8 mouse cellular contexts compared by ENCODE assay signal in genomic region chr10:5805243-5805730, GRCm38 (mm10). TPM values are rescaled to one million over a fixed set of nuclear protein-coding genes. Genes with fewer than 3 reads are reported as not detected.
DNase-seq lines count a peak whose midpoint lies in the region; ATAC-seq and TF ChIP-seq lines count a peak whose summit lies in the region.

TSS of gene Fbxo5 (minus strand) at chr10:5805600.

- TF ChIP-seq CTCF in ES-Bruce4 (IDR thresholded peaks at IDR 0.05; ENCODE audit: low read depth, low read length), result no peak
- no peak for TF ChIP-seq CTCF in liver, postnatal 0 days (IDR thresholded peaks at IDR 0.05; ENCODE audit: low read depth)

- H3K4me1 ChIP-seq in ES-Bruce4 (ENCODE audit: control insufficient read depth, insufficient read depth, low read length), result no peaks in the 10 kb centered on the region
- peaks cover 37% of the 10 kb centered on the region for H3K4me1 ChIP-seq in forebrain, embryonic 10.5 days
- H3K4me1 ChIP-seq in heart, embryonic 16.5 days (ENCODE audit: control insufficient read depth, insufficient read depth, low read length), result peaks cover 20% of the 10 kb centered on the region
- peaks cover 30% of the 10 kb centered on the region for H3K4me1 ChIP-seq in liver, postnatal 0 days (ENCODE audit: insufficient read depth)
- peaks cover 38% of the 10 kb centered on the region for H3K4me1 ChIP-seq in neural tube, embryonic 13.5 days (replicated peaks)

- peak within 1 kb of the TSS; percentile 97 for H3K4me3 ChIP-seq in ES-Bruce4 (ENCODE audit: low read depth, low read length)
- H3K4me3 ChIP-seq in forebrain, embryonic 10.5 days, result peak within 1 kb of the TSS; percentile 87
- H3K4me3 ChIP-seq in heart, embryonic 16.5 days (ENCODE audit: low read length), result peak within 1 kb of the TSS; percentile 83
- peak within 1 kb of the TSS; percentile 91 for H3K4me3 ChIP-seq in liver, postnatal 0 days (ENCODE audit: low read depth, low read length)
- H3K4me3 ChIP-seq in neural tube, embryonic 13.5 days, result peak within 1 kb of the TSS; percentile 69

- no peaks in the 10 kb centered on the region for H3K27me3 ChIP-seq in ES-Bruce4 (ENCODE audit: control insufficient read depth, insufficient read depth, low read length, poor library complexity, severe bottlenecking)
- H3K27me3 ChIP-seq in forebrain, embryonic 10.5 days (ENCODE audit: poor library complexity, severe bottlenecking), result no peaks in the 10 kb centered on the region
- H3K27me3 ChIP-seq in heart, embryonic 16.5 days (ENCODE audit: control insufficient read depth, insufficient read depth, low read length), result no peaks in the 10 kb centered on the region
- H3K27me3 ChIP-seq in liver, postnatal 0 days (ENCODE audit: insufficient read depth, low read length), result no peaks in the 10 kb centered on the region
- H3K27me3 ChIP-seq in neural tube, embryonic 13.5 days, result no peaks in the 10 kb centered on the region

- DNase-seq in c-Kit-positive CD71-positive TER-119-negative erythroid progenitor cells, embryonic 14.5 days (ENCODE audit: low read depth), result peak; percentile 95
- DNase-seq in forebrain, embryonic 10.5 days (ENCODE audit: extremely low spot score, low spot score), result peak; percentile 94
- peak; percentile 98 to 99 for DNase-seq in kidney, postnatal 36 days
- DNase-seq in liver, postnatal 0 days, result peak; percentile 98
- peak; percentile 99 for DNase-seq in testis, postnatal 10 days (ENCODE audit: low spot score)

- peak within 1 kb of the TSS; percentile 78 for H3K27ac ChIP-seq in ES-Bruce4 (ENCODE audit: insufficient read depth, low read length)
- peak within 1 kb of the TSS; percentile 98 for H3K27ac ChIP-seq in forebrain, embryonic 10.5 days
- peak within 1 kb of the TSS; percentile 93 for H3K27ac ChIP-seq in heart, embryonic 16.5 days (ENCODE audit: low read length)
- H3K27ac ChIP-seq in liver, postnatal 0 days (ENCODE audit: low read depth), result peak within 1 kb of the TSS; percentile 88
- peak within 1 kb of the TSS; percentile 89 for H3K27ac ChIP-seq in neural tube, embryonic 13.5 days (replicated peaks)

- peaks cover 34% of the 10 kb centered on the region for H3K36me3 ChIP-seq in ES-Bruce4 (ENCODE audit: control insufficient read depth, insufficient read depth, low read length, poor library complexity, severe bottlenecking)
- peaks cover 31% of the 10 kb centered on the region for H3K36me3 ChIP-seq in forebrain, embryonic 10.5 days (replicated peaks)
- peaks cover 14% of the 10 kb centered on the region for H3K36me3 ChIP-seq in heart, embryonic 16.5 days (ENCODE audit: control insufficient read depth, insufficient read depth)
- H3K36me3 ChIP-seq in liver, postnatal 0 days (replicated peaks; ENCODE audit: insufficient read depth, low read length), result peaks cover 28% of the 10 kb centered on the region
- H3K36me3 ChIP-seq in neural tube, embryonic 13.5 days, result peaks cover 18% of the 10 kb centered on the region

- H3K9ac ChIP-seq in ES-Bruce4 (ENCODE audit: low read depth, poor library complexity, severe bottlenecking), result peak within 1 kb of the TSS; percentile 82
- peak within 1 kb of the TSS; percentile 80 for H3K9ac ChIP-seq in heart, embryonic 16.5 days (ENCODE audit: low read length)
- H3K9ac ChIP-seq in liver, postnatal 0 days (replicated peaks), result peak within 1 kb of the TSS; percentile 88
- peak within 1 kb of the TSS; percentile 63 for H3K9ac ChIP-seq in neural tube, embryonic 13.5 days

- peak; percentile 71 for TF ChIP-seq POLR2A in ES-Bruce4 (IDR thresholded peaks at IDR 0.05; ENCODE audit: insufficient read depth, low read length)

- WGBS in forebrain, embryonic 10.5 days, result under 1% methylated on average over 42 of the region's 42 CpGs
- under 1% methylated on average over 42 of the region's 42 CpGs for WGBS in heart, embryonic 16.5 days
- 0% methylated on average over 41 of the region's 42 CpGs for WGBS in liver, postnatal 0 days (ENCODE audit: insufficient replicate concordance)
- WGBS in neural tube, embryonic 13.5 days, result under 1% methylated on average over 41 of the region's 42 CpGs

- H3K4me2 ChIP-seq in heart, embryonic 16.5 days (ENCODE audit: low read depth, low read length), result peak within 1 kb of the TSS; percentile 93
- peak within 1 kb of the TSS; percentile 97 for H3K4me2 ChIP-seq in liver, postnatal 0 days (ENCODE audit: low read depth, low read length)
- peak within 1 kb of the TSS; percentile 99 for H3K4me2 ChIP-seq in neural tube, embryonic 13.5 days

- ATAC-seq in heart, embryonic 16.5 days (replicated peaks; ENCODE audit: extremely low read depth, insufficient read depth, low FRiP score), result peak; percentile 94
- peak; percentile 92 for ATAC-seq in liver, postnatal 0 days
- peak; percentile 98 for ATAC-seq in neural tube, embryonic 13.5 days (ENCODE audit: low read depth)

- no peak for TF ChIP-seq EP300 in ES-Bruce4 (IDR thresholded peaks at IDR 0.05; ENCODE audit: insufficient read depth, low read depth, low read length)
- no peak for TF ChIP-seq EP300 in liver, postnatal 0 days (IDR thresholded peaks at IDR 0.05; ENCODE audit: low read depth)

- no peaks in the 10 kb centered on the region for H3K9me3 ChIP-seq in ES-Bruce4 (replicated peaks; ENCODE audit: control insufficient read depth, insufficient read depth, low read length, poor library complexity, severe bottlenecking)
- no peaks in the 10 kb centered on the region for H3K9me3 ChIP-seq in forebrain, embryonic 10.5 days
- no peaks in the 10 kb centered on the region for H3K9me3 ChIP-seq in heart, embryonic 16.5 days (replicated peaks; ENCODE audit: control insufficient read depth, low read length)
- H3K9me3 ChIP-seq in liver, postnatal 0 days (ENCODE audit: low read length), result no peaks in the 10 kb centered on the region
- H3K9me3 ChIP-seq in neural tube, embryonic 13.5 days, result no peaks in the 10 kb centered on the region

RNA-seq across cellular contexts. Expression of gene Fbxo5, which starts in this region (rescaled TPM):
- 82.6 and 90.1 TPM in 2 replicates for polyA plus RNA-seq in ES-Bruce4 (2011; ENCODE audit: insufficient read depth, insufficient read length, low read depth, missing spikeins)
- polyA plus RNA-seq in forebrain, embryonic 10.5 days (2016; fragmentation: Nextera tagmentation; extraction: Ambion mirVana), result 113 and 132 TPM in 2 replicates
- 41.4 and 46.6 TPM in 2 replicates for polyA plus RNA-seq in heart, embryonic 16.5 days (2015; fragmentation: Nextera tagmentation; extraction: Ambion mirVana)
- 41.1 and 42.8 TPM in 2 replicates for polyA plus RNA-seq in liver, postnatal 0 days (2015; fragmentation: Nextera tagmentation; extraction: Ambion mirVana)
- 12.5 and 16.2 TPM in 2 replicates for polyA plus RNA-seq in neural tube, embryonic 13.5 days (2015; fragmentation: Nextera tagmentation; extraction: Ambion mirVana)

Comparison
In these comparisons a context has a peak if more than half of its experiments do, and no peak if none do; other contexts are left out.
1. Peak in every context shown above with its lines: DNase-seq, ATAC-seq, H3K4me3 ChIP-seq and H3K27ac ChIP-seq.